Mouse (Mus musculus): ENCODE results near the gene Il23a.

- TF ChIP-seq CTCF (IDR thresholded peaks at IDR 0.05; ENCODE audit: borderline replicate concordance, insufficient read depth, low read length) (no peak), POLR2A (IDR thresholded peaks at IDR 0.05; ENCODE audit: low read depth, low read length) (no peak)
Observed at GRCm38 (mm10) chr10:128256328-128256727, 42.2 kb downstream of the Il23a start.
